Mouse (Mus musculus): ENCODE results near the gene Prss21.
A peak's percentile ranks its signal among the peaks of the same experiment; 100 is the strongest.

Gene Prss21

DNA sequence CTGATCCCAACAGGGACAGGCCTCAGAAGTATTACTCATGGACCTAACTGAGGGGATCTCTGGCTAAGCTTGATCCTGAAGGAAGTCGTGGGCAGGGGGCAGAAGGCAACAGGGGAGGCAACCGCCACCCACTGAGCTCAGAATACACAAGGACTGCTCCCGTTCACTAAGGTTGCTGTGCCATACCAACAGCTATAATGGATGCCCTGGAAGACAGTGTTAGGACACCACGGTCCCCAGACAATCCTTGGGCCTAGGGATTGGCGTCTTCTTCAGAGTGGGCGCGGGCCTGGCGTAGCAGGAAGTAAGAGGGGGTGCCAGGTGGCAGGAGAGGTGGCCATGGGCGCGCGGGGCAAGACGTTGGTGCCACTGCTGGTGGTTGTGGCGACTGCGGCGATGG, at the start of gene Prss21:
TSS of gene Prss21 (plus strand) at position 301 of the 400 bp plus-strand sequence.
- no peak for DNase-seq

DNA sequence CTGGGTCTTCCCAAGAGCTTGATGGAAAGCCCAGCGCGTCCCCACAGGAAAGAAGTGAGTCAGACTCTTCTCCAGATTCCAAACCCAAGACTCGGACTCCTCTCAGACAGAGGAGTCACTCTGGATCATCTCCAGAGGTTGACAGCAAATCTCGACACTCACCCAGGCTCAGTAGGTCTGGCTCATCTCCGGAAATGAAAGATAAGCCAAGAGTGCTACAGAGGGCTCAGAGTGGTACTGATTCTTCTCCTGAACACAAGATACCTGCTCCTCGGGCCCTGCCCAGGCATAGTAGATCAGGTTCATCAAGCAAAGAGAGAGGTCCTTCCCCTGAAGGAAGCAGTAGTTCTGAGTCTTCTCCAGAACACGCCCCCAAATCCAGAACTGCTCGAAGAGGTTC, 49.3 kb upstream of the Prss21 start:
- no peak for DNase-seq

DNA sequence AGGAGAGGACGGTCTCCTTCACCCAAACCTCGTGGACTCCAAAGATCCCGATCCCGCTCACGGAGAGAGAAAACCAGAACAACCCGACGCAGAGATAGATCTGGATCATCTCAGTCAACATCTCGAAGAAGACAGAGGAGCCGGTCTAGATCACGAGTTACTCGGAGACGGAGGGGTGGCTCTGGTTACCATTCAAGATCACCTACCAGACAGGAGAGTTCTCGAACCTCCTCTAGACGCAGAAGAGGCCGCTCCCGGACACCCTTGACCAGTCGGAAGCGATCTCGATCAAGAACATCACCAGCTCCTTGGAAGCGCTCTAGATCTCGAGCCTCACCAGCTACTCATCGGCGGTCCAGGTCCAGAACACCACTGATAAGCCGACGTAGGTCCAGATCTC, 48.6 kb upstream of the Prss21 start:
- no peak for DNase-seq

DNA sequence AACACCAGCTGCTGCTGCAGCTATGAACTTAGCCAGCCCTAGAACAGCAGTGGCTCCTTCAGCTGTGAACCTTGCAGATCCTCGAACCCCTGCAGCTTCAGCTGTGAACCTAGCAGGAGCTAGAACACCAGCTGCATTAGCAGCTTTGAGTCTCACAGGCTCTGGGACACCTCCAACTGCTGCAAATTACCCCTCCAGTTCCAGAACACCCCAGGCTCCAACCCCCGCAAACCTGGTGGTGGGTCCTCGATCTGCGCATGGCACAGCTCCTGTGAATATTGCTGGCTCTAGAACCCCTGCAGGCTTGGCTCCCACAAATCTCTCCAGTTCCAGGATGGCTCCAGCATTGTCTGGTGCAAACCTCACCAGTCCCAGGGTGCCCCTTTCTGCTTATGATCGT, 47.1 kb upstream of the Prss21 start:
- no peak for DNase-seq

DNA sequence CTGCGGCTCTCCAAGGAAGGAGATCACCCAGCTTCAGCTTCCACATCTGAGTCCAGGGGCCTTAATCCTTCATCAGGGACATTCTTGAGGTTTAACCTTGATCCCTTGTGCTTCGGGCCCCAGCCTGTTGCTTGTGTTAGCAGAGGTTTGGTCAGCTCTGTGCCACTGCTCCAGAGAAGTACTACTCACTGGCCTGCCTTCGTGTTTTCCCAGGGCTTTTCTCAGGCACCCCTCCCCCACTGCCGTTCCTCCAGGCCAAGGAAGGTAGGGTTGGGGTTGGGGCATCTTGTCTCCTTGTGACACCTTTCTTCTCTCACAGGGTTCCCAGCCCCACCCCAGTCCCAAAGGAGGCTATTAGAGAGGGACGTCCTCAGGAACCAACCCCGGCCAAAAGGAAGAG, 45.8 kb upstream of the Prss21 start:
- no peak for DNase-seq

DNA sequence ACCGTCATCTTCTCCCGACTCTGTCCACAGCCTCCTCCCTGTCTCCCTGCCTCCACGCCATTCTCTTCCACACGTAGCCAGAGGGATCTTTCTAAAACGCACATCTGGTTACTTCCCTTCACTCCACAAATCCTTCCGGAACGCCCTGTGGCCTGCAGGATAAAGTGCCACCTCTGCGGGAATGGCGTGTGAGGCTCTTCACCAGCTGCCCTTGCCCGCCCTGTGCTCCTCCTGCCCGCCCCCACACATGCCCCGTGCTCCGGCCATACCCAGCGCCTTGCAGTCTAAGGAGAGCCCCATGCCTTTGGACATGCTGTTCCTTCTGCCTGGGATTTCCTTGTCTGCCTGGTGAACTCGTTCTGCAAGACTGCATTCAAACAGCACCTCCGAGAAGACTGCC, 44.8 kb upstream of the Prss21 start:
- DNase-seq, result no peak

DNA sequence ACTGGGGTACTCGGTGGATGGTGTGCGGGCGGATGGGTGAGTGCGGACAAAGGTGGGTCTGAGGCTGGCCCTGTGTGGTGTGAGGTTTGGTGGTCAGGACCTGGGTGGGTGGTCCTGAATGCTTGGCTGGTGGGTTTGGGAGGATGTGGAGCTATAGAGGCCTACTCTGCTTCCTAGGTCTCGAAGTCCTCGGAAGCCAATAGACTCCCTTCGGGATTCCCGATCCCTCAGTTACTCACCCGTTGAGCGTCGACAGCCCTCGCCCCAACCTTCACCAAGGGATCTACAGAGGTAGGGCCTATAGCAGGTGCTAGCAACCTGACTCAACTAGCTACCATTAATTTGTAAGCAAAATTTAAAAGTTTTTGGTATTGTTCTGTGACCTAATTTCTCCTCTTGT, 44.2 kb upstream of the Prss21 start:
- no peak for DNase-seq

DNA sequence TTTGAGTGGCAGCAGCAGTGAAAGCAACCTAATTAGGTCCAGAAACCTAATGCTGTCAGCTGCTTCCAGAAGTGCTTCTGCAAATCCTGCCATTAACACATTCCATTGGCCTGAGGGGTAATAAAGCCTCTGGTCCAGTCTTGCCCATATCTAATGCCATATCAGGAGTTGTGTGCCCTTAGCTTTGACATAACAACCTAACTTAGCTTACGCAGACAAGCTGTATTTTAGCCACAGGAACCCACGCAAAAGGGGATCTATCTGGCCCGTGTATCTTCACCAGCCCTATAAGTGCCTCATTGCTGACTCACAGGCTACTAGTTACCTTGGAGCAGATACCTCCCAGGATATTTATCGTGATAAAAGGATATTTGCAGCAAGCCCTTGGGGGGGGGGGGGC, 42.3 kb upstream of the Prss21 start:
- DNase-seq, result no peak

DNA sequence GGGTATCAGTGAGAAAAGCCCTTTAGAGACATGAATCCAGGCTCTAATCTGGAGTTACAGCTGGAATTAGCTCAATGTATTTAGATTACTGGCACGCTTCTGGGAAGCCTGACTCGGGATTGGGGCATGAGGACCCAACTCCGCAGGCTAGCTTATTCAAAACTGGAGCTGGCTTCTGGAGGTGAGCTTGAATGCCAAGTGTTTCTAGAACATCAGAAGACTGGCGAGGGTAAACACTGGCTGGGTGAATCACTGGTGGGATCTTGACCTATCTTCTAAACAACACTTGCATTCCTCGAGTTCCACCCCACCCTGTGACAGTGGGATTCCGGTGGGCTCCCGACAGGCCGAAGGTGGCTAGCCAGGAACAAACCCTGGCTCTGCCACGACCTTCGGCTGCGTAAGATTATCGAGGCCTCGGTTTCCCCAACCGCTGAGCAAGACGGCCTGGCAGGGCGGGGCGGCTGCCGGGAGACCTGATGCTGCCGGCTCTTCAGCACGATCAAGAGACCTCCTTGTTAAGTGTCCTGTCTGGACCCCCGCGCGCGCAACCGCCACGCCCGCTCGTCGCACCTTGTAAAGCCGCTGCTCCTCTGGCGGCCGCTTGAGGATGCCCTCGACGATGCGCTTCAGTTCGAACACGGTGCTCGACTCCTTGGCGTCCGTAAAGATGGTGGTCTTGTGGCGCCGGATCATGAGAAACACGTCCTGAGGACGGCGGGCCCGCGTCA, 39.4 kb upstream of the Prss21 start:
- peak; percentile 73 for DNase-seq

DNA sequence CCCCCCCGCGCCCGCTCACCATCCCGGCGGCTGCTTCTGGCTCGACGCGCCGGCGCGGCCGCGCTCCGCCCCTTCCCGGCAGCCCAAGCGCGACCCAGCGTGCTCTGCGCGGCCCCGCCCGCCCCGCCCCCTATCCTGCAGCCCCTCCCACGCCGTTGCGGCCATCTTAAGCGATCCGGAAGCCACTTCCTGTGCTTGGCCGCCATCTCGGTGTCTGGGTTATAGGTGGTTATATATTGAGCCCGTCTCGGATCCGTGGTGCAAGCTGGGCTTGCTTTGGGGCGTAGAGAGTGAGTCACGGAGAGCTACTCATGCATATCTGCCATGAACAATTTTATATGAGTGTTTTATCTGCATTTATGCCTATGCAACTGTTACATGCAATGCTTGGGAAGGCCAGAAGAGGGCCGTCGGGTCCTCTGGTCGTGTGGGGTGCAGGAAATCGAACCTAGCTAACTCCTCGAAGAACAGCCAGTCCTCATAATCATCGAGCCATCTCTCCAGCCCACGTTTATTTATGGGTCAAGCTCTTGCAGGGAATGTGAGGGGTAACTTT, 38.7 kb upstream of the Prss21 start, which contains the start of gene Elob:
TSS of gene Elob (minus strand) at position 73 of the 556 bp plus-strand sequence.
- peak; percentile 95 for DNase-seq

DNA sequence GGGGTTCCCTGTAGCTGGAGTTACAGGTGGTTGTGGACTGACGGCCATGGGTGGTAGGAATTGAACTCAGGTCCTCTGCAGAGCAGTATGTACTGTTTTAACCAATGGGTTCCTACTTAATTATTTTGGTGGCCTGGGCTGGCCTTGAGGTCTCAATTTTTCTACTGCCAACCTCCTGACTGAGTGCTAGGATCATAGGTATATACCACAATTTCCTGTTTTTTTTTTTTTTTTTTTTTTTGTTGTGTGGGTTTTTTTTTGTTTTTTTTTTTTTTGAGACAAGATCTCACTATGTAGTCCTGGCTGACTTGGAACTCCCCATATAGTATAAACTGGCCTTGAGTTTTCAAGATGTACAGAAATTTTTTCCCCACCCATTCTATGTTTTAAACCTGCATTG, 36.7 kb upstream of the Prss21 start:
- DNase-seq, result no peak

DNA sequence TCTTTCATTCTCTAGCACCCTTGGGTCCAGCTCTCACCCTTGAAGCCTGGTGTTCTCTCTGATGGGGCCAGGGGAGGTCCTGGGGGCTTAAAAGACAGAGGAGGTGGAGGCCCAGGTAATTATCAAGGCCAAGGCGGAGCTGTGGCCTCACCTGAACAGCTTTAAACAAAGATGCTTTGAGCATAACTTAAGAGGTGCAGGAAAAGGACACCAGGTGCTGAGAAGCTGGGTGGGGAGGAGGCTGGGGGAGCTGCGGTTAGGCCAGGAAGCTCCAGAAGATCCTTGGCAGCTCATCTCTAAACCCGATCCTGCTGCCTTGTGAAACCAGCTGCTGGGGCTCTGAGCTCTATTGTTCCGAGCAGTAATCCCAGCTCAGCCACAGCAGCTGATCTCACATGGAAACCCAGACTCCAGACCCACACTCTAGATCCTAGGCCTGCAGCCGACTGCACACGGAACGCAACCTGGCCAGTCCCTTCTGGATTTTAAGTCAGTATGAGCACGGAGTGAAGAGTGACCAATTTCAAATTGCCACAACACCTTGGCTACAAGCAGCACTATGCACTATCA, 31.8 kb upstream of the Prss21 start, which contains the start of gene Prss33:
TSS of gene Prss33 (minus strand) at position 51 of the 570 bp plus-strand sequence.
- peak; percentile 76 for DNase-seq

DNA sequence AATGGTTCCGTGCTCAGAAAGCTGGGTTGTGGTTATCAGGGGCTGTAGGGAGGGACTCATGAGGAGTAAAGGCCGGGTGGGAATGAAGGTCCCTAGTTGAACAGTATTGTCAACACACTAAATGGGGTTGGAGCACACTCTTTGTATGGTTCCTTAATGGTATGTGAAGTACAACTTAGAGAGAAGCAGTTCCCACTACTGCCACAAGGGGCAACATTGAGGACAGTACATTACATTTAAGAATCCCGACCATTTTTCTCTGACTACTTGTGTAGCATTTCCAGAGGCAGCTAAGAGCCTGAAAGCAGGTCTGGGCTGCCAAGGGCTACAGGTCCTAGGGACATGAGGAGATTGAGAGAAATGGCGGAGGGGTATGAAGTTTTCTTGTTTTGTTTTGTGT, 26.7 kb upstream of the Prss21 start:
- peak; percentile 81 for DNase-seq

DNA sequence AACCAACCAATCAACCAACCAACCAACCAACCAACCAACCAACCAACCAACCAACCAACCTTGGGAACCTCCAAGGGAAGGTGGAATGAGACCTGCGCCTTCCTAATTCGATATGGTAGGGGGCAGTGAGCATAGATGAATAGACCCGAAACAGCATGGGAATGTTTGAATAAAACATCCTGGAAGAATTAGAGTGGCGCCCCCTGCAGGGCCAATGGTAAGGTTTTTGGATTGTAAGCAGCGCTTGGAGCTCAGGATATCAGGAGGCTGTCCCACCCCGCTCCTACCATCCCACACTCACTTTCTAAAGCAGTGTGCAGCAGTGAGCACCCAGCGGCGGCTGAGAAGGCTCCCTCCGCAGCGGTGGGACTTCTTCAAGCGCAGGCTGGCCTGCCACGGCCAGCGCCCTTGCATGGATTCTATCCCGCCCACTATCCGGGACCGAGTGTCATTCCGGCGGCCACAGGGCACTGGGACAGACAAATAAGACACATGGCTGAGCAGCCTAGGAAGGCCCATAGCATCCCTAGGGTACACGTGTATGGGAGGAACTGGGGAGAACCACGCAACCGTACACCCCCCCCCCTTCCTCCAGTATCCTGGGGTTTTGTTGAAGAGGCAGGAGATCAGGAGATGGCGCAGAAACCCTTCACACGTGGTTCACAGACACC, 24.6 kb upstream of the Prss21 start:
- DNase-seq, result peak; percentile 38

DNA sequence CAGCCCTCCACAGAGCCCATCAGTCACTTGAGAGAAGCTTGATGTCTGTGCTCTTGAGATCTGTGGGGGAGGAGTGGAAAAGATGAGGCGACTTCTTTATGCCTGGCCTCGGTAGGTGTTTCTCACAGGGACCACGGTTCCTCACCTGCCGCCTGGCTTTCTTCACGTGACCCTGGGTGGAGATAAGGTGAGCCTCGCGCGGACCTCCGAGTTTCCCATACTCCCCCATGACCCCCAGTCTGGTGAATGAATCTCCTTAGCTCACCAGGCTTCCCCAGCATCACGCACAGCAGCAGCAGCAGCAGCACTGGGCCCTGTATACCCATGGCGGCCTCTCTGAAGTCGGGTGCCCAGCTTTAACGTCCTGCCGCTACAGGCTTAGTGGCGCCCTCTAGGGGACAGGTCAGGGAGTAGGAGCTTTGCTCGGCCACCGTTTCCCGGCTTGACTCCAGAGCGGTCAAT, 24.0 kb upstream of the Prss21 start, which contains the start of the genes Prss32 and Prss41:
TSS of gene Prss32 (plus strand) at position 44 of the 462 bp plus-strand sequence.
TSS of gene Prss41 (minus strand) at position 361 of the 462 bp plus-strand sequence.
- peak; percentile 62 for DNase-seq

DNA sequence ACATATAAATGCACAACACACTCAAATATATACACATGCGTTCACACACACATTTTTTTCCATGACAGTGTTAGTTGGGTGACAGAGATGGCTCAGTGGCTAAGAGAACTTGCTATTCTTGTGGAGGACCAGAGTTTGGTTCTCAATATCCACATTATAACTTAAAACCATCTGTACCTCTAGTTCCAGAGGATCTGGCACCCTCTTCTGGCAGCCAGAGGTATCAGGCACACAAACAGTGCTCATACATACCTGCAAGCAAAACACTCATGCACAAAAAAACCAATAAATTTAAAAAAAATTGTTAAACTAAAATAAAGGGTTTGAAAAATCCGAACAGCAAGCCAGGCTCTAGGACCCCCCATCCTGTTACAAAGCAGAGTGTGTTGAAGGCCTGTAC, 17.8 kb upstream of the Prss21 start:
- no peak for DNase-seq

DNA sequence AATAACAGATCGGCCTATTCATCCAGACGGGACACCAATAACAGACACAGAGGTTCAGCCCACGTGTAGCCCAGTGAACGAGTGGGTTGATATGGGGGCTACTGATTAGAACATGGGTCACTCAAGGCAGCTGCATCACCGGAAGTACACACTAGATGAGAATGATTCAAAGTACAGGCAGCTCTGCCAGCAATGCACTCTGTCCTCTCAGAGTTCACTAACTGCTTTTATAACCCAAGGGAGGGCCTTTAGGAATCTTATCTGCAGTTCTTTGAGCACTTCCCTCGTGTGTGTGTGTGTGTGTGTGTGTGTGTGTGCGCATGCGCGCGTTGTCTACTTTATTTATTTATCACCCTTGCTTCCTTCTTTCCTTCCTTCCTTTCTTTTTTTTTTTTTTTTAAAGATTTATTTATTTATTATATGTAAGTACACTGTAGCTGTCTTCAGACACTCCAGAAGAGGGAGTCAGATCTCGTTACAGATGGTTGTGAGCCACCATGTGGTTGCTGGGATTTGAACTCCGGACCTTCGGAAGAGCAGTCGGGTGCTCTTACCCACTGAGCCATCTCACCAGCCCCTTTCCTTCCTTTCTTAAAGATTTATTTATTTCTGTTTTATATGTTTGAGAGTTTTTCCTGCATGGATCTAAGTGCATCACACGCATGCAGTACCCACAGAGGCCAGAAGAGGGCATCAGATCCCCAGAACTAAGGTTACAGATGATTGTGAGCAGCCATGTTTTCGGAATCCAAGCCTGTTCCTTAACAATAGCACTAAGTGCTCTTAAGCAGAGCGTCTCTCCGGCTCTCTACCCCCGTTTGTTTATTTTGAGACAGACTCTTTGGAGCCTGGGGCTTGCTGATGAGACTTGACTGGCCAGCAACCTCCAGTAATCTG, 16.8 kb upstream of the Prss21 start:
- peak; percentile 85 for DNase-seq

DNA sequence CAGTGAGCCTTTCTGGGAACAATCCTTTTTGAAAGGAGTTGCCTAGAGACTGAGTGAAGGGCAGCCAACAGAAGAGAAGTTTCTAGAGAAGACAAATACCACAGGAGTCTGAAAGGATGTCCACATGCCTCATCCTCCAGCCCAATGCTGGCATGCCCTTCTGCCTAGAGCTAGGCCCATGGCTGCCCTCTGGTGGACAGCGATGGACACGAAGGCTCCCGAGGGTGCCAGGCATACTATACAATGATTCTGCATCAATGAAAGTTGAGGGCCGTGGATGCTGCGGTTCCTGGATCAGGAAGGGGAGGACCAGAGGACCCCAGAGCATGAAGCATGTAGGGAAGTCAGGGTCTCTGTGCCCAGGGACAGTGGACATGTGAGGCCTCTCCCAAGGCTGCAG, 14.6 kb upstream of the Prss21 start:
- DNase-seq, result peak; percentile 64

DNA sequence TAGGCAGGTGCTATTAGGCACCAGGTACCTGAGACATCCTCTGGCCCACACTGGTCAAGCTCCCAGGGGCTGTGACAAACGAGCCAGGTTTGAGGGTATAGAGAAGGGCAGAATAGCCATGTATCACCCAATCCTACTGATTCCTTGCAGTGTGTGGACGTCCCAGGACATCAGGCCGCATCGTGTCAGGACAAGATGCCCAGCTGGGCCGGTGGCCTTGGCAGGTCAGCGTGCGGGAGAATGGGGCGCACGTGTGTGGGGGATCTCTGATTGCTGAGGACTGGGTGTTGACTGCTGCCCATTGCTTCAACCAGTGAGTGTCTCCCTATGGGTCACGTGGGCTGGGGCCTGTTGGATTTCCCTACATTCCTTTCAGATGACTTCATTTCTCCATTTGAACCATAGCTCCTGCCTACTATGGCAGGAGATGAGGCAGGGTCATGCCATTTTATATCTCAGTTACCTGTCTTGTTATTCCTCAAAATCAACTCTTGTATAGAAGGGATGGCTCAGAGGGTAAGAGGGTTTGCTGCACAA, 13.6 kb upstream of the Prss21 start:
- DNase-seq, result no peak

DNA sequence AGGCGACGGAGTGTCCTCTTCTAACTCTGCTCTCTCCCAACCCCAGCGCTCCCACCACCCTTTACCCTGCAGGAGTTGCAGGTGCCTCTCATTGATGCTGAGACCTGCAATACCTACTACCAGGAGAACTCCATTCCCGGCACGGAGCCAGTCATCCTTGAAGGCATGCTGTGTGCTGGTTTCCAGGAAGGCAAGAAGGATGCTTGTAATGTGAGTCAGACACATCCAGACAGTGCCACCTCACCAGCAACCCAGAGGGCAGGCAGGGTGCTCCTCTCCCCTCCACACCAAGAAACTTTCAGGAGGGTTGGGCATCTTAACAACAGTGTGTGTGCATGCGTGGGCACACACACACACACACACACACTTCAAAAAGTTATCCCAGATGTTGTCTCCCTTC, 10.7 kb upstream of the Prss21 start:
- DNase-seq, result no peak

DNA sequence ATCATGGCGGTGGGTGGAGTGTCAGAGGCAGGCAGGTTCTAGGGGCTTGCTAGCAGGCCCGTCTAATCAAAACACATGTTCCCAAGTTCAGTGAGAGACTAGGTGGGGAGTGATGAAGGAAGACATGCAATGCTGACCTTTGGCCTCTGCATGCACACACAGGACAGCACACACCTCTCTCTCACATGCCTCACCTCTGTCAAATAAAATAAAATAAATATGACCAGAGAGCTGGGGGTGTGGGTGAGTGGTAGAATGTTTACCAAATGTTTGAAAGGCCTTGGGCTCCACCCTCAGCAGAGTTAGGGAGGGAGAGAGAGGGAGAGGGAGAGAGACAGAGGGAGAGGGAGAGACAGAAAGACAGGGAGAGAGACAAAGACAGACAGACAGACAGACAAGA, 9.9 kb upstream of the Prss21 start:
- no peak for DNase-seq

DNA sequence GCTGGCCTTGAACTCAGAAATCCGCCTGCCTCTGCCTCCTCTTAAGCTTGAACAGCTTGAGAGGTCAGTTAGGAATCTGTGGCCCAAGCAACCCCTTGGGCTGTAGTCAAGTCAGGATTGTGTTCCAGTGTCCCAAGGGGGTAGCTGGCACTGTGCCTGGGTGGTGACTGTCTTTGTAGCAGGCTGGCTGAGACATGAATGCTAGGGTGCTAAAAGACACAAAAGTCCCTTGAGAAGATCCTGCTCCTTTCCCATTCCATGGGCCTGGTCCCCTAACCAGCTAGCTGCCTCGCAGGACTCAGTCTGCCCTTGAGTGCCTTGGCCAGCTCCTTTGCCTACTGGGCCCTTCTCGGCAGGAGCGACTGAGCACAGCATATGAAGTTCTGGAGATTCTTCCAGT, 4.9 kb upstream of the Prss21 start:
- no peak for DNase-seq

Data from retina, postnatal 1 day (tissue).